Comparison of ENCODE assay signal across 7 mouse cellular contexts in genomic region chr3:108562133-108562730, GRCm38 (mm10). TPM values are rescaled to one million over a fixed set of nuclear protein-coding genes. Genes with fewer than 3 reads are reported as not detected.
DNase-seq lines count a peak whose midpoint lies in the region; ATAC-seq lines count a peak whose summit lies in the region.

TSS of gene Tmem167b (minus strand) at chr3:108562466.

- H3K27ac ChIP-seq in embryonic facial prominence, embryonic 12.5 days = peak within 1 kb of the TSS; percentile 87
- H3K27ac ChIP-seq in limb, embryonic 11.5 days (replicated peaks; ENCODE audit: low read depth, low read length) = peak within 1 kb of the TSS; percentile 22
- H3K27ac ChIP-seq in midbrain, embryonic 14.5 days (replicated peaks; ENCODE audit: low read depth, low read length) = peak within 1 kb of the TSS; percentile 94

- peak within 1 kb of the TSS; percentile 79 for H3K9ac ChIP-seq in embryonic facial prominence, embryonic 12.5 days
- peak within 1 kb of the TSS; percentile 69 for H3K9ac ChIP-seq in limb, embryonic 11.5 days (ENCODE audit: low read length)
- peak within 1 kb of the TSS; percentile 79 for H3K9ac ChIP-seq in midbrain, embryonic 14.5 days (replicated peaks; ENCODE audit: low read length)

- H3K36me3 ChIP-seq in embryonic facial prominence, embryonic 12.5 days = peaks cover 18% of the 10 kb centered on the region
- H3K36me3 ChIP-seq in limb, embryonic 11.5 days (ENCODE audit: control insufficient read depth, insufficient read depth, low read length) = peaks cover 6% of the 10 kb centered on the region
- H3K36me3 ChIP-seq in midbrain, embryonic 14.5 days (ENCODE audit: control insufficient read depth, insufficient read depth, low read length) = peaks cover 22% of the 10 kb centered on the region

- H3K4me2 ChIP-seq in embryonic facial prominence, embryonic 12.5 days (replicated peaks) = peak within 1 kb of the TSS; percentile 70
- peak within 1 kb of the TSS; percentile 63 for H3K4me2 ChIP-seq in limb, embryonic 11.5 days (ENCODE audit: low read depth, severe bottlenecking)
- peak within 1 kb of the TSS; percentile 64 for H3K4me2 ChIP-seq in midbrain, embryonic 14.5 days (ENCODE audit: low read length)

- under 1% methylated on average over 45 of the region's 45 CpGs for WGBS in embryonic facial prominence, embryonic 12.5 days
- under 1% methylated on average over 45 of the region's 45 CpGs for WGBS in limb, embryonic 11.5 days
- under 1% methylated on average over 44 of the region's 45 CpGs for WGBS in midbrain, embryonic 14.5 days

- no peaks in the 10 kb centered on the region for H3K9me3 ChIP-seq in embryonic facial prominence, embryonic 12.5 days
- no peaks in the 10 kb centered on the region for H3K9me3 ChIP-seq in limb, embryonic 11.5 days (ENCODE audit: control insufficient read depth, low read length)
- no peaks in the 10 kb centered on the region for H3K9me3 ChIP-seq in midbrain, embryonic 14.5 days (ENCODE audit: control insufficient read depth, low read length)

- H3K27me3 ChIP-seq in embryonic facial prominence, embryonic 12.5 days = no peaks in the 10 kb centered on the region
- H3K27me3 ChIP-seq in limb, embryonic 11.5 days (ENCODE audit: control insufficient read depth, insufficient read depth, low read length) = no peaks in the 10 kb centered on the region
- no peaks in the 10 kb centered on the region for H3K27me3 ChIP-seq in midbrain, embryonic 14.5 days (ENCODE audit: control insufficient read depth, insufficient read depth, low read length)

- H3K4me3 ChIP-seq in embryonic facial prominence, embryonic 12.5 days = peak within 1 kb of the TSS; percentile 88
- H3K4me3 ChIP-seq in limb, embryonic 11.5 days (ENCODE audit: low read depth, low read length) = peak within 1 kb of the TSS; percentile 83
- peak within 1 kb of the TSS; percentile 84 for H3K4me3 ChIP-seq in midbrain, embryonic 14.5 days (replicated peaks; ENCODE audit: low read depth, low read length)

- peak; percentile 91 for DNase-seq in adrenal gland, postnatal 25 days
- peak; percentile 100 for DNase-seq in heart, adult 11 months
- DNase-seq in kidney, adult 18-20 months = peak; percentile 98
- DNase-seq in limb, embryonic 11.5 days (ENCODE audit: low spot score) = peak; percentile 96
- DNase-seq in midbrain, embryonic 14.5 days = peak; percentile 100
- DNase-seq in spleen, adult 18-20 months = peak; percentile 92 to 93

- ATAC-seq in embryonic facial prominence, embryonic 12.5 days (ENCODE audit: insufficient number of reproducible peaks, insufficient read depth, low FRiP score, low TSS enrichment) = peak; percentile 96
- ATAC-seq in limb, embryonic 11.5 days (ENCODE audit: insufficient number of reproducible peaks, low FRiP score, low TSS enrichment, low read depth) = peak; percentile 96
- ATAC-seq in midbrain, embryonic 14.5 days (ENCODE audit: low FRiP score, low TSS enrichment) = peak; percentile 95

- peaks cover 10% of the 10 kb centered on the region; the same call in 1 of the 2 replicates for H3K4me1 ChIP-seq in embryonic facial prominence, embryonic 12.5 days
- H3K4me1 ChIP-seq in limb, embryonic 11.5 days (ENCODE audit: control insufficient read depth, insufficient read depth, low read length) = 0 out of 2 replicates have a peak, but pooled peaks cover 3% of the 10 kb centered on the region
- peaks cover 14% of the 10 kb centered on the region for H3K4me1 ChIP-seq in midbrain, embryonic 14.5 days (ENCODE audit: control insufficient read depth, insufficient read depth, low read length)

RNA-seq across cellular contexts. Expression of gene Tmem167b, which starts in this region (rescaled TPM):
- total RNA-seq in adrenal gland, postnatal 25 days (2021) = 48.8 and 56.2 TPM in 2 replicates
- 44.0 and 45.1 TPM in 2 replicates for polyA plus RNA-seq in embryonic facial prominence, embryonic 12.5 days (2016; fragmentation: Nextera tagmentation; extraction: Ambion mirVana)
- 37.1 and 39.7 TPM in 2 replicates for polyA plus RNA-seq in limb, embryonic 11.5 days (2014; fragmentation: Nextera tagmentation; extraction: Ambion mirVana)
- 45.5 and 63.0 TPM in 2 replicates for polyA plus RNA-seq in midbrain, embryonic 14.5 days (2014; fragmentation: Nextera tagmentation; extraction: Ambion mirVana)

Comparison
In these comparisons a context has a peak if more than half of its experiments do, and no peak if none do; other contexts are left out.
1. Peak in every context shown above with its lines: DNase-seq, ATAC-seq, H3K4me3 ChIP-seq and H3K27ac ChIP-seq.
2. H3K27ac ChIP-seq: peak in every context shown above with its lines; median percentile 94 in midbrain, embryonic 14.5 days; 87 in embryonic facial prominence, embryonic 12.5 days; 22 in limb, embryonic 11.5 days.